Mouse (Mus musculus) liver, postnatal 0 days (tissue): ENCODE measurements around the gene Cenpt. TPM values are rescaled to one million over a fixed set of nuclear protein-coding genes. Genes with fewer than 3 reads are reported as not detected.
"Not testable (repeated sequence)": the region's sequence is repeated elsewhere in the genome, so short reads cannot be mapped to it uniquely, and the experiment has no call there.

Experiments
- ATAC-seq: fragments of 200-750 bp; cut with Nextera tagmentation; 2 replicates; pipeline ENCODE4 v1.8.0; 2017; ENCODE audit warnings: mild to moderate bottlenecking, moderate library complexity
- DNase-seq: peaks from one replicate; pipeline ENCODE4 v3.0.0-alpha.2; 2016
- H3K27ac ChIP-seq: fragments of 300-500 bp; sonication (generic); 2 replicates; pipeline ENCODE4 v1.5.1; 2014; ENCODE audit warnings: antibody characterized with exemption, moderate library complexity, mild to moderate bottlenecking, low read depth
- H3K27me3 ChIP-seq: fragments of 300-500 bp; sonication (generic); 2 replicates; pipeline ENCODE4 v1.6.1; 2014; ENCODE audit warnings: low read length, control low read depth, mixed read lengths; ENCODE audit not compliant: insufficient read depth
- H3K36me3 ChIP-seq: fragments of 300-500 bp; sonication (generic); replicated peaks from 2 replicates; pipeline ENCODE4 v1.6.1; 2014; ENCODE audit warnings: mild to moderate bottlenecking, control low read depth, low read length, moderate library complexity, mixed read lengths; ENCODE audit not compliant: insufficient read depth
- H3K4me1 ChIP-seq: fragments of 300-500 bp; sonication (generic); 2 replicates; pipeline ENCODE4 v1.6.1; 2014; ENCODE audit warnings: antibody characterized with exemption, mild to moderate bottlenecking, control low read depth; ENCODE audit not compliant: insufficient read depth
- H3K4me2 ChIP-seq: fragments of 300-500 bp; sonication (generic); 2 replicates; pipeline ENCODE4 v1.6.1; 2014; ENCODE audit warnings: low read depth, mild to moderate bottlenecking, low read length, moderate library complexity, mixed read lengths
- H3K4me3 ChIP-seq: fragments of 300-500 bp; sonication (generic); 2 replicates; pipeline ENCODE4 v1.5.1; 2014; ENCODE audit warnings: low read depth, low read length
- H3K9ac ChIP-seq: fragments of 300-500 bp; sonication (generic); replicated peaks from 2 replicates; pipeline ENCODE4 v1.6.1; 2014; ENCODE audit warnings: mild to moderate bottlenecking, moderate library complexity
- H3K9me3 ChIP-seq: fragments of 300-500 bp; sonication (generic); 2 replicates; pipeline ENCODE4 v1.6.1; 2016; ENCODE audit warnings: mild to moderate bottlenecking, control low read depth, low read length, mixed read lengths
- CTCF ChIP-seq: sonication (generic); IDR thresholded peaks from 2 replicates; pipeline ENCODE4 v1.5.1; 2016; ENCODE audit warnings: antibody characterized with exemption, low read depth
- EP300 ChIP-seq: IDR thresholded peaks from 2 replicates; pipeline ENCODE4 v1.6.1; 2016; ENCODE audit warnings: antibody characterized with exemption, low read depth, mild to moderate bottlenecking
- WGBS: fragments of 180-500 bp; shearing (Covaris S2); extraction: QIAGEN DNeasy Blood & Tissue Kit; methylation state at CpG from one replicate; pipeline ENCODE4 v1.1.7; 2014; ENCODE audit not compliant: insufficient replicate concordance; 5-methylcytosine and 5-hydroxymethylcytosine counted together
- polyA plus RNA-seq: library from polyadenylated mRNA; unstranded; fragments of >200 nt; fragmentation: Nextera tagmentation; extraction: Ambion mirVana; gene quantifications from 2 replicates; pipeline ENCODE4 v1.2.1, GENCODE M21; 2015

Gene Cenpt
- polyA plus RNA-seq, 1 experiment from 2014 or later = 8.9 TPM

DNA sequence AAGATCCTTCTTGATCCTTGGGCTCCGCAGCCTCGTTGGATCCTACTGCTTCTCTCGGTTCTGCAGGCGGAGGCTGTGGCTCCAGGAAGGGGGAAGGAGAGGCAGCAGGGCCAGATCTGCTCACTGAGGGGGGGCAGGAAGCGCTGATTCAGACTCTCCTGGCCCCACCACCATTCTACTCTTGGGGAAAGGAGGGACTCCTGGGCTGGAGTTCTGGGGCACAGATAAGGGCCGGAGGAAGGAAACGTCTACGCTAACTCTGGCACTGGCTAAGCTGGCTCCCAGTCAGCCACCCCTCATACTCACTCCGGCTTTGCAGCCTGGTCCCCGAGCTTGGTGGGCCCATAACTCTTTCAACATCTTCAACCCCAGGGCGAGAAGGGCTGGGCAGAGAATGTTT, 6.4 kb downstream of the Cenpt start:
- Histone ChIP-seq H3K36me3 (peaks cover 49% of the 10 kb centered on the region), H3K4me1 (peaks cover 7% of the 10 kb centered on the region), H3K4me2 (no peak overlapping the region), H3K9ac (no peak overlapping the region), H3K4me3 (no peak overlapping the region), H3K27ac (no peak overlapping the region), H3K9me3 (no peaks in the 10 kb centered on the region), H3K27me3 (no peaks in the 10 kb centered on the region)
- no peak for DNase-seq
- no peak; the same call in 1 of the 2 replicates for ATAC-seq
- WGBS = 56% methylated on average over 11 of the region's 11 CpGs
- TF ChIP-seq CTCF (no peak), EP300 (no peak)

DNA sequence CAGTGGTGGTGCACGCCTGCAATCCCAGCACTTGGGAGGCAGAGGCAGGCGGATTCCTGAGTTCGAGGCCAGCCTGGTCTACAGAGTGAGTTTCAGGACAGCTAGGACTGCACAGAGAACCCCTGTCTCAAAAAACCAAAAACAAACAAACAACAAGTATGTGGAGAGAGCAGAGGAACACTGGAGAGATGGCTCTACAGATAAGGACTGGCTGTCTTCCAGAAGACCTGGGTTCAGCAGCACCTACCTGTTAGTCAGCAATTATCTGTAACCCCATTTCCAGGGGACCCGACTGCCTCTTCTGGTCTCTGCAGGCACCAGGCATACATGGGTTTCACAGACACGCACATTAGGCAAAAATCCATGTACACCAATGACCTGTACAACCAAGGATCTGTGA, 13.9 kb downstream of the Cenpt start:
- TF ChIP-seq EP300 = no peak
- TF ChIP-seq CTCF = no peak
- peaks cover 6% of the 10 kb centered on the region for H3K4me1 ChIP-seq
- H3K4me3 ChIP-seq = no peak overlapping the region
- H3K4me2 ChIP-seq = no peak overlapping the region
- DNase-seq = no peak
- WGBS = 81% methylated on average over 5 of the region's 5 CpGs
- no peak overlapping the region for H3K27ac ChIP-seq
- peaks cover 8% of the 10 kb centered on the region for H3K36me3 ChIP-seq
- no peak for ATAC-seq
- H3K9ac ChIP-seq = no peak overlapping the region
- H3K27me3 ChIP-seq = no peaks in the 10 kb centered on the region
- no peaks in the 10 kb centered on the region for H3K9me3 ChIP-seq

GRCm38 (mm10) chr8:105836991-105837390, 16.1 kb downstream of the Cenpt start:
- ATAC-seq (no peak), DNase-seq (no peak)
- H3K4me1 ChIP-seq = peaks cover 6% of the 10 kb centered on the region
- H3K9me3 ChIP-seq = no peaks in the 10 kb centered on the region
- H3K27me3 ChIP-seq = no peaks in the 10 kb centered on the region
- no peaks in the 10 kb centered on the region for H3K36me3 ChIP-seq
- H3K4me2 ChIP-seq = no peak overlapping the region
- no peak overlapping the region for H3K9ac ChIP-seq
- H3K27ac ChIP-seq = no peak overlapping the region
- 78% methylated on average over 6 of the region's 6 CpGs for WGBS
- H3K4me3 ChIP-seq = no peak overlapping the region
- no peak for TF ChIP-seq EP300

DNA sequence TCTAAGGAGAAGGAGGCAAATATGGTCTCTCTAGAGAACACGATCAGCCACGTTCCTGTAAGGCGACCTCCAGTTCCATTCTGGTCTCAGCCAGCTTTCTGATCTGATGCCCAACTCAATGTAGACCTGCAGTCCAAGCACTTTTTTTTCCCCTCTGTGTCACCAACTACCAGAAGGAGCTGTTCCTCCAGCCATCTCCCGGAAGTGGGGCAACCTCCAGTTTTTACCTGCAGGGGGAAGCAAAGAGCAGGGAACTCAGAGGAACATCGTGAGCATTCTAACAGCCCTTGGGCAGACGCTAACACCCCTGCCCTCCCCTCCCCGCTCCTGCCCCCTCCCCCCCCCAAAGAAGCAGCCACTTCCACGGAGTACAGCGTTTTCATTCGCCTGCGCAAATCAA, 17.8 kb downstream of the Cenpt start:
- H3K27ac ChIP-seq = 0 out of 2 replicates have a peak overlapping the region, but pooled peaks have one; percentile 24
- no peak overlapping the region for H3K4me3 ChIP-seq
- 25% methylated on average over 11 of the region's 11 CpGs for WGBS
- ATAC-seq = peak; percentile 66
- TF ChIP-seq CTCF (peak; percentile 89), EP300 (no peak)
- peaks cover 6% of the 10 kb centered on the region for H3K4me1 ChIP-seq
- no peaks in the 10 kb centered on the region for H3K27me3 ChIP-seq
- no peaks in the 10 kb centered on the region for H3K9me3 ChIP-seq
- H3K36me3 ChIP-seq = no peaks in the 10 kb centered on the region
- peak; percentile 87 for DNase-seq
- no peak overlapping the region for H3K9ac ChIP-seq
- peak overlapping the region; percentile 37 for H3K4me2 ChIP-seq

- Histone ChIP-seq H3K27ac (peak overlapping the region; percentile 68), H3K9ac (peak overlapping the region; percentile 36), H3K4me2 (peak overlapping the region; percentile 56), H3K4me3 (peak overlapping the region; percentile 29)
- not testable (repeated sequence) for H3K9me3 ChIP-seq, H3K27me3 ChIP-seq, ATAC-seq, H3K36me3 ChIP-seq, DNase-seq, H3K4me1 ChIP-seq
- TF ChIP-seq EP300 = peak; percentile 95
- WGBS = 55% methylated on average over 2 of the region's 2 CpGs
Observed at GRCm38 (mm10) chr8:105833740-105834139, 19.3 kb downstream of the Cenpt start.

DNA sequence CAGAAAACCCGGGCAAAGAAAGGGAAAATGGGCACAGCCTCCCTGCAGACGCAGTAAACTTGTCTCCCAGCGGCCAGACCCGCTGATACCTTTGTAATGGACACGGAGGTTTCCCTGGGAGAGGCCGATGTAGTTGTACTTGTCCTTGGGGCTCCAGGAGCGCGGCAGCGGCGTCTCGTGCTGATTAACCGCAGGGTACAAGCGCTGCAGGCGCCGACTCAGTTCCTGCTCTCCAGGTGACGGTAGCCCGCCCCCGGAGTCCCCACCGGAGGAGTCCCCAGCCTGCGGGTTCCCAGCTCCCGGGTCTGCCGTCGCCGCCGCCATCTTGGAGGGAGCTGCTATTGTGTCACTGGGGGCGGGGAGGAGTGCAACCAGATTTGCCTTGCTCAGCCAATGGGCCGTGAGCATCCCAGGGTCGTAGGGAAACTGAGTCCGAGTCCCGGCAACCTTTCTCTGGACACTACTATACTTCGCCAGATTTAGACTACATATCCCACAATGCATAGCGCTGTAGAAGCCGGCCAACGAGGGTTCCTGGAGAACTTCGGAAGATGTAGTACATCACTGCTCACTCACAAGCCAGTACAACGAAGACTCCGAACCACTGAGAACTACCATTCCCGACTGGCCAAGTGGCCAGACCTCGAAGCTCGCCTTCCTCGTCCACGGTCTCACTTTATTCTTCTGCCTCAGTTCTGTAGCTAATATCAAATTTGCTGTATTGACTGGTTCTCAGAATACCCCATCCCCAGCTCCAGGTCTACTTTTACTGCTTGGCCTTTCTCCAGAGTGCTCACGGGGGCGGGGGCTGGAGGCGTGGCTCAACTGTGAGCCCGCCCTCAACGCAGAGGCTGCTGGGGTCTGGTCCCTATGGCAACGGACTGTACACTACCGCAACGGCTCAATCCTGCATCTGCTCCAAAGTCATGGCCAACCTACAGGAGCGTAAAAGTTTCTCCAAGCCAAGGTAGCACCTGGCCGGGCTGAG, 25.9 kb downstream of the Cenpt start, which contains the start of the genes Ranbp10 and Tsnaxip1:
Gene Ranbp10 (minus strand): TSS at position 490 of the 988 bp plus-strand sequence.
Gene Tsnaxip1 (plus strand): TSS at position 871 of the 988 bp plus-strand sequence.
- ATAC-seq (peak; percentile 95), DNase-seq (peak; percentile 95)
- peak within 1 kb of the TSS; percentile 97 for H3K27ac ChIP-seq
- H3K27me3 ChIP-seq = no peaks in the 10 kb centered on the region
- peaks cover 13% of the 10 kb centered on the region for H3K4me1 ChIP-seq
- under 1% methylated on average over 52 of the region's 52 CpGs for WGBS
- peak within 1 kb of the TSS; percentile 97 for H3K9ac ChIP-seq
- peaks cover 30% of the 10 kb centered on the region for H3K36me3 ChIP-seq
- no peaks in the 10 kb centered on the region for H3K9me3 ChIP-seq
- TF ChIP-seq EP300 = peak; percentile 76
- TF ChIP-seq CTCF = no peak
- H3K4me3 ChIP-seq = peak within 1 kb of the TSS; percentile 98
- peak within 1 kb of the TSS; percentile 80 for H3K4me2 ChIP-seq
